Mouse (Mus musculus) heart, adult 10 weeks (tissue): ENCODE measurements around the gene Pign. TPM values are rescaled to one million over a fixed set of nuclear protein-coding genes. Genes with fewer than 3 reads are reported as not detected.

ENCODE experiments used
- polyA plus RNA-seq: library from polyadenylated mRNA; stranded (reverse); fragments of 350-450 nt; fragmentation: Illumina TruSeq; extraction: RNeasy Lipid Tissue Mini Kit (QIAGEN cat#74804); gene quantifications from one replicate; pipeline ENCODE4 v1.2.3, GENCODE M21; 2014; ENCODE audit warnings: low read depth, low replicate concordance

Gene Pign
- polyA plus RNA-seq: 5.8 TPM

DNA sequence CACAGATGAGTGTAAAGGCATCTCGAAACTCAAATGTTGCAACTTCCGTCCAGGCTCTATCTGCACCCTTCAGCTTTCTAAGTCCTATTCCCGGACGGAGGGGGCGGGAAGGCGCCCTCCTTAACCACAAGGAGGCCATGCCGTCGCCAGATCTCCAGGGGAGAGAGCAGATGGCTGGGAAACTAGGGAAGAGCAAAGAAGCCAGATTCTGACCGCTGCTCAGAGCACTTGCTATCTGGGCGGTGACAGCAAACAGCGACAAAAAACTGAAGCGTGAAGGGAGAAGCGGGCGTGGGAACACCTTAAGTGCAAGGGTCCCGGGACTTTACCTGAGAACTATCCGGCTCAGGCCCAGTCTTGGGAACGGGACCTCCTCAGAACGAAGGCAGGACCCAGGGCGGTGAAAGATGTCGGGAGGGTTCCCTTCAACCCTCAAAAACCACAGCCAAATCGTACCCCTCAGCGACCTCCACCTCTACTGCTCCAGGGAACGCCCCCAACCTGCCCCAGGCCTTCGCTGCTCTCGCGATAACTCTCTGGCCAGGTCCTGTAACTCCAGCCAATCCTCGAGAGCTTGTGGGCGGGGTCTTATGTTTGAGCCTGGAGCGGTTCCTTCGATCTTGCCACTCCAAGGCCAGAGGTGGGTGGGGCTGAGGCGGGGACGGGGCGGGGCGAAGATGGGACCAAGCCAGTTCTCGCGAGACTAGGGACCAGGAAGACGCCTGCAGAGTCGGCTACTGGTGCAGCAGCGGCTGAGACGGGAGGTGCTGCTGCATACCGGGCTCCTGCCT, at the start of gene Pign, which contains the start of gene Relch:
Gene Pign (minus strand): TSS at position 507 of the 791 bp plus-strand sequence.
Gene Relch (plus strand): TSS at position 691 of the 791 bp plus-strand sequence.

Other genes with a start within 250 kb of the Pign start
- gene Relch, start 184 bp upstream of the Pign start, polyA plus RNA-seq: 12.1 TPM
- 0.65 TPM for gene Tnfrsf11a, start 117.0 kb upstream of the Pign start, polyA plus RNA-seq